24 mouse cellular contexts compared by ENCODE assay signal in the genomic region with DNA sequence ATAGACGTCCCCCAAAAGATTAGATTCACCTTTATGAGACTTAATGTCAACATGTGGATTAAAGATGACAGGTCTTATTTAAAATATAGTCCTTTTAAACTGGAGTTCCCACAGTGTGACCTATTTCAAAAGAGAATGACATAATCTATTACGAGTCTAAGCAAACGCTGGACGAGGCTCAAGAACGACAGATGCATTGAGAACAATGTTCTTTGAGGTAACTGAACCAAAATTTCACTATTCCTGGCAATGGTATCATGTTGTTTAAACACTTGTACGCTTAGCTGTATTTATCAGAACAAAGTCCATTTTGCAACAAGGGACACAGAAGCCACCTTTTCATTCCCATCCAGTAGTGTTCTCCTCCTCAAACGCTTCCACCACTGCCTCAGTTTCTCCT. TPM values are rescaled to one million over a fixed set of nuclear protein-coding genes. Genes with fewer than 3 reads are reported as not detected.
"Had no signal": no experiment of that assay in that cellular context is flagged by ENCODE, and none has a peak within 500 bp of the region (broad histone marks: within the 10 kb centered on the region; RNA-seq: fewer than 3 reads in every experiment).

No protein-coding gene starts in this region.

- H3K27me3 ChIP-seq: heart, embryonic 12.5 days; hindbrain, embryonic 12.5 days; intestine, embryonic 15.5 days had no signal

- H3K4me3 ChIP-seq: gastrocnemius, adult 2 months; heart, embryonic 10.5 days; heart, embryonic 12.5 days; hindbrain, embryonic 10.5 days; hindbrain, embryonic 12.5 days; intestine, embryonic 15.5 days; layer of hippocampus, adult 2 months; left cerebral cortex, adult 2 months; limb, embryonic 10.5 days; limb, embryonic 12.5 days had no signal

- H3K4me1 ChIP-seq: heart, embryonic 10.5 days; heart, embryonic 12.5 days; hindbrain, embryonic 10.5 days; hindbrain, embryonic 12.5 days; intestine, embryonic 15.5 days; limb, embryonic 10.5 days; limb, embryonic 12.5 days had no signal

- H3K9ac ChIP-seq: heart, embryonic 12.5 days; hindbrain, embryonic 12.5 days; hindbrain, embryonic 14.5 days; intestine, embryonic 15.5 days; limb, embryonic 12.5 days; liver, embryonic 14.5 days had no signal

- H3K36me3 ChIP-seq: heart, embryonic 10.5 days; hindbrain, embryonic 10.5 days; intestine, embryonic 15.5 days; limb, embryonic 10.5 days; limb, embryonic 12.5 days had no signal

- DNase-seq: gastrocnemius, adult 2 months; gastrocnemius, postnatal 10 days; gastrocnemius, postnatal 25 days; heart, adult 18-20 months; heart, postnatal 10 days; heart, postnatal 4 days; kidney, adult 18-20 months; kidney, adult 8-10 months; kidney, postnatal 10 days; kidney, postnatal 25 days; kidney, postnatal 4 days had no signal

- H3K27ac ChIP-seq: gastrocnemius, adult 2 months; heart, embryonic 10.5 days; hindbrain, embryonic 10.5 days; hindbrain, embryonic 12.5 days; hindbrain, embryonic 14.5 days; intestine, embryonic 15.5 days; layer of hippocampus, adult 2 months; left cerebral cortex, adult 2 months; limb, embryonic 10.5 days; limb, embryonic 12.5 days; liver, embryonic 14.5 days had no signal

RNA-seq across cellular contexts. Expression of gene Slc41a2, which starts 27.3 kb away (rescaled TPM):
- total RNA-seq: granulocyte monocyte progenitor cell, adult 5-6 weeks had no signal
- polyA plus RNA-seq: liver, embryonic 16.5 days had no signal
